Mouse (Mus musculus) c-Kit-positive CD71-negative TER-119-negative erythroid progenitor cells, embryonic 14.5 days (primary cell): ENCODE data around the gene Eef1akmt4.

Experiments used
- DNase-seq: peaks from one replicate; pipeline ENCODE4 v3.0.0-alpha.2; 2013; ENCODE audit warnings: low read depth

Eef1akmt4 gene

GRCm38 (mm10) chr16:20611357-20612227 is at the start of gene Eef1akmt4, which contains the start of the genes Gm49333 and Alg3:
Gene Eef1akmt4 (plus strand): TSS chr16:20611593.
Gene Gm49333 (plus strand): TSS chr16:20611610.
Gene Alg3 (minus strand): TSS chr16:20611735.
- peak; percentile 93 for DNase-seq

- DNase-seq = no peak
Measured at GRCm38 (mm10) chr16:20565075-20565474, 46.3 kb upstream of the Eef1akmt4 start.

DNA sequence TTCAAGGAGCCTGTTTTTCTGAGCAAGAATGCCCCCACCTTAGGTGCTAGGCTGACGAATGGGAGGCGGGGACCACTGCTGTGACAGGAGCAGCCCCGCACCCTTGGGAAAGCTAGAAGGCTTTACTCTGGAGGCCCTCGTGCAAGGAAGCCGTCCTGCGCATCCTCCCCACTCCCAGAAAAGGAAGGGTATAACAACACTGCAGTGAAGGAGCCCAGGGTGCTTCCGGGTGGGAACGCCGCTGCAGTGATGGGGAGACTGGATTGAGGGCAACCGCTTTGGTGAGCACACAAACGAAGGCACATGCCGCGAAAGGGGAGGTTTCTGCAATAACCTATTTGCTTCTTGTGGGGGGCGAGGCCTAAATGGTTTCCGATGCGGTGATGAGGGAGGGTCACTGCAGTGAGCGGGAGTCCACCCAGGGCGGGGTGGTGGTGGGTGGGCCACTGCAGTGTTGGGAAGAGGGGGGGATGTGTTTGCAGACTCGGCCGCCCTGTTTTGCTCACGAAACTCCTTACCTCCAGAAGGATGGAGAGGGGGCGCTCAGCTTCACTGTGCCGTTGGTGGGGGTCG is 21.9 kb upstream of the Eef1akmt4 start, which contains the start of gene Vwa5b2:
TSS of gene Vwa5b2 (plus strand) at position 106 of the 573 bp plus-strand sequence.
- no peak for DNase-seq

DNA sequence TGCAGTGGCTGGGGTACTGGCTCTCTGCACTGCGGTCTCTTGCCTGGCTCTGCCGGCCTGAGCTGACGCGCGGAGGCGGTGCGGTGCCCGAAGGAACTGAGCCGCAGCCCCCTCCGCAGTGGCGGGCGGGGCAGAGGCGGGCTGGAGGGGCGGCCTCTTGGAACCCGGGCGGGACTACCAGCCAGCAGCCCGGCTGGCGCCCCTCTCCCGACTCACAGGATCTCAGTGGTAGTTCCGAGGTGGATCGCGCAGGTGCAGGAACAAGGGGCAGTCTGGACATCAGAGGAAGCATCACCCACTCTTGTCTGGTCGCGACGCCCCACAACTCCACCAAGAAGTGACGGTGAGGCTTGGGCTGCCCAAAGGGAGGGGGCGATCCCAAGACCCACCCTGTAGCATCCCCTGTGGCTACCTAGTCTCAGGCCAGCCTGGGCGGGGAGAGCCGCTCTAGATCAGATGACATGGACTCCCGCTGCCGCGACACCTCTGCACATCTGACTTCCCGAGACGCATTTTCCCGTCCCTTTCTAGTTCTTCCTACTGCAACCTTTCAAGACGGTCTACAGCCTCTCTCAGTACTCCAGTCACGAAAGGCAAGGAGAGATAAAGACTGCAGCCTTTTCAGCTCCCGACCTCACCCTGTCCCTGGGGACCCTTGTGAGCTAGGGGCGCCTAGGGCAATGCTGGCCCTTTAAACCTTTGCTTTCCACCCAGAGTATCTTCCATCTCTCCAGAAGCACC is 21.3 kb upstream of the Eef1akmt4 start:
- DNase-seq = no peak

GRCm38 (mm10) chr16:20590680-20591038 is 20.7 kb upstream of the Eef1akmt4 start:
- DNase-seq = no peak

- no peak for DNase-seq
Measured at GRCm38 (mm10) chr16:20591076-20591705, 20.2 kb upstream of the Eef1akmt4 start.

DNA sequence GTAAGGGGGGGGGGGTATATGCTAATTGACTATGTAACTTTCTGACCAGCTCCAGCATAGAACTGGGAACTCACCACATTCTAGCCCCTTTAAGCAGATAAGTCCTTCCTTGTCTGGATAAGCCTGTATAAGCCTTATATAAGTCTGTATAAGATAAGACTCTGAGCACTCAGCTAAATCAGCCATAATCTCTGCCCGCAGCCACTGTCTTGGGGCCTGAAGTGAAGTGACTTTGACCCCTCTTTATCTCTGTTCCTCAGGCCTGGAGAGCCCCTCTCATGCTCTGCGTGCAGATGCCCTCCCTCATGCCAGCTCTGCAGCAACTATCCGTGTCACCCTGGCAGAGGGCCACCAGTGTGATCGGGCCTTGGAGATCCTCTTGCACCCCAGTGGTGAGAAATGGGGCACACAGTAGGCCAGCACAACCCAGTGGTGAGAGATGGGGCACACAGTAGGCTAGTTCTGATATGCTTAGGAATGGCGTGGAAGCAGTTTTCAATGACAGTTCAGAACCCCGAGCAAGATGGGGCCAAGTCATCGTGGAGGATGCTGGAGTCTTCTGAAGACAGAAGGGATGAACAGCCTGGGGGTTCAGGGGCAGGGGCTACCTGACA is 16.2 kb upstream of the Eef1akmt4 start:
- no peak for DNase-seq

GRCm38 (mm10) chr16:20595737-20596136 is 15.7 kb upstream of the Eef1akmt4 start:
- no peak for DNase-seq

DNA sequence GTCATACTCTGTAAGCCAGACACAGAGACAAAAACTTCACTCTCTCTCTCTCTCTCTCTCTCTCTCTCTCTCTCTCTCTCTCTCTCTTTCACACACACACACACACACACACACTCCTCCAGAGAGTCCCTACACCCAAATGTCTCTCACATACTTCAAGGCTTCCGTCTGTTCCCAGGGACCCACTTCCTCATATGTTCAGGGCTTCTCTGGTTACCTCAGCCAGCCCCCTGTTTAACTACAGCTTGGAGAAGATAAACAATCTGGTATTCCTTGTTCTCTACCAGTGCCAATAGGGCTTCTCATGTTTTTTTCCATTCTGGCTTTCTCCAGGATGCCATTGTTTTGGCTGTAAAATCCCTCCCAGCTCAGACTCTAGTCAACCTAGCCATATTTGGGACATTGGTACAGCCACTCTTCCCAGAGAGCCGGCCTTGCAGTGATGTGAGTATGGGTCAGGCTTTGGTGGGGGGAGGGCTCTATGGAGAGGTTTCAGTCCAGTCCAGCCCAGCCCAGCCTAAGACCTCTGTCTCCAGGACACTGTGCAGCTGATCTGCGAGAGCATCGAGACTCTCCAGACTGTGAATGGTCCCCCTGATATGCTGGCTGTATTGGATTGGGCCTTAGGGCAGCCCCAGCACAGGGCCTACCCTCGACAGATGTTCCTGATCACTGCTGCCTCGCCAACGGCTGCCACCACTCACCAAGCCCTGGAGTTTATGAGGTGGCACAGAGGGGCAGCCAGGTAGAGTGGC is 14.5 kb upstream of the Eef1akmt4 start:
- no peak for DNase-seq

DNA sequence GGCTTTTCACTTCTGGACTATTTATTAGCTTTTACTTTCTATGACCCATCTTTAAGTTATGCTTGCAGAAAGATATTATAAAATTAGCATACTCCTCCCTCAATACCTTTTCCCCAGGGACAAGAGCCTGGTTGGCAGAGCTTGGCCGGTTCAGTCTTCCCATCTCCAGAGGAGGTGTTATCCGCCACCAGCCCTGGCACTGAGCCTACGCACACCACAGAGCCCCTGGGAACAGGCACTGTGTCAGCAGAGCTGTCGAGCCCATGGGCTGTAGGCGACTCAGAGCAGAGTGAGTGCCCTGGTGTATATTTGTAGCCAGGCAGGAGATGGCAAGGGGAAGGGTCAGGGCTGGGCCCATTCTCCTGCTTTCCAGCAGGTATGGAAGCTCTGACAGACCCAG is 10.9 kb upstream of the Eef1akmt4 start:
- no peak for DNase-seq

- no peak for DNase-seq
Measured at GRCm38 (mm10) chr16:20604705-20605104, 6.7 kb upstream of the Eef1akmt4 start.

- DNase-seq = peak; percentile 90
Measured at GRCm38 (mm10) chr16:20610501-20611356, 664 bp upstream of the Eef1akmt4 start.

- no peak for DNase-seq
Measured at GRCm38 (mm10) chr16:20619541-20620398, 8.4 kb downstream of the Eef1akmt4 start.

GRCm38 (mm10) chr16:20620399-20620735 is 9.0 kb downstream of the Eef1akmt4 start:
- DNase-seq = no peak

GRCm38 (mm10) chr16:20620751-20621190 is 9.4 kb downstream of the Eef1akmt4 start:
- no peak for DNase-seq

GRCm38 (mm10) chr16:20621191-20621990 is 10.0 kb downstream of the Eef1akmt4 start, which contains the start of gene Camk2n2:
Gene Camk2n2 (minus strand): TSS chr16:20621287.
- DNase-seq = no peak

DNA sequence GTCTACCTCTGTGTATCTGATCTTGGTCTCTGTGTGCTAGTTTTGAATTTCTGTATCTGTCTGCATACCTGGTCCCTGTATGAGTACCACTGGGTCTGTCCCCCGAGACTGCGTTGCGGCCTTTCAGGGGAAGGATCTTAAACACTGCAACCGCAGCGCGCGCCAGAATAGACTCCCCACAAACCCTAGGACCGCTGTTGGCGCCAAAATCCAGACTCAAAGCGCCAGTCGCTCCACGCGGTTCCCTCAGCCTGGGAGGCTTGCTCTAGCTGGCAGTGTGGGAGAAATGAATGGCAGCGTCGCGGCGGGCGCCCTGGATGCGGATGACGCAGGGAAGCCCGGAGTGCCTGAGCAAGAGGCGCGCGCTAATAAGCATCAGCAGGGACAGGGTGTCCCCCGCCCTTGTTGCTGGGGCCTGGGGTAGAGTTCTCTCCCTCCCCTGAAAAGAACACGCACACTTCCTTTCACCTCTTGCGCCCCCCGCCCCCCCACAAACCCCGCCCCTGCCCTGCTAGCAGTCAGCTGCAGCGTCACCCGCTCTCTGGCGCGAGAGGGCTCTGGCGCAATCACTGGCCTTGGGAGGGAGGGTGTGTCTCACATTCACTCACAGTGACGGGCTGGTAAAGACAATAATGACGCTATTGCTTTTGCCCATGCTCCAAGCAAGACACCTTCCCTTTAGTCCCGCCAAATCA is 10.7 kb downstream of the Eef1akmt4 start:
- DNase-seq = peak; percentile 58
